Mouse (Mus musculus) liver, embryonic 15.5 days (tissue): ENCODE data around the gene Uvrag. TPM values are rescaled to one million over a fixed set of nuclear protein-coding genes. Genes with fewer than 3 reads are reported as not detected.

ENCODE experiments used
- ATAC-seq: fragments of 200-750 bp; cut with Nextera tagmentation; 2 replicates; pipeline ENCODE4 v1.8.0; 2017; ENCODE audit warnings: moderate number of reproducible peaks, mild to moderate bottlenecking, moderate library complexity; ENCODE audit not compliant: insufficient read depth
- H3K27ac ChIP-seq: fragments of 300-500 bp; sonication (generic); replicated peaks from 2 replicates; pipeline ENCODE4 v1.5.1; 2015; ENCODE audit warnings: mild to moderate bottlenecking, inconsistent platforms
- H3K27me3 ChIP-seq: fragments of 300-500 bp; sonication (generic); 2 replicates; pipeline ENCODE4 v1.6.1; 2015; ENCODE audit warnings: mild to moderate bottlenecking, inconsistent platforms
- H3K36me3 ChIP-seq: fragments of 300-500 bp; sonication (generic); replicated peaks from 2 replicates; pipeline ENCODE4 v1.6.1; 2015; ENCODE audit warnings: moderate library complexity, mild to moderate bottlenecking, inconsistent platforms
- H3K4me1 ChIP-seq: fragments of 300-500 bp; sonication (generic); replicated peaks from 2 replicates; pipeline ENCODE4 v1.6.1; 2015; ENCODE audit warnings: inconsistent platforms
- H3K4me2 ChIP-seq: fragments of 300-500 bp; sonication (generic); 2 replicates; pipeline ENCODE4 v1.6.1; 2015; ENCODE audit warnings: moderate library complexity, mild to moderate bottlenecking, inconsistent platforms
- H3K4me3 ChIP-seq: fragments of 300-500 bp; sonication (generic); replicated peaks from 2 replicates; pipeline ENCODE4 v1.5.1; 2015; ENCODE audit warnings: mild to moderate bottlenecking, inconsistent platforms
- H3K9ac ChIP-seq: fragments of 300-500 bp; sonication (generic); 2 replicates; pipeline ENCODE4 v1.6.1; 2015; ENCODE audit warnings: moderate library complexity, mild to moderate bottlenecking, inconsistent platforms
- H3K9me3 ChIP-seq: fragments of 300-500 bp; sonication (generic); replicated peaks from 2 replicates; pipeline ENCODE4 v1.6.1; 2016; ENCODE audit warnings: inconsistent platforms
- WGBS: fragments of 180-500 bp; shearing (Covaris S2); methylation state at CpG from one replicate; pipeline ENCODE4 v1.1.7; 2015; ENCODE audit warnings: mixed read lengths; ENCODE audit not compliant: insufficient replicate concordance; 5-methylcytosine and 5-hydroxymethylcytosine counted together
- polyA plus RNA-seq: library from polyadenylated mRNA; unstranded; fragments of >200 nt; fragmentation: Nextera tagmentation; extraction: Ambion mirVana; gene quantifications from 2 replicates; pipeline ENCODE4 v1.2.1, GENCODE M21; 2015

The Uvrag gene
- polyA plus RNA-seq, 1 experiment from 2014 or later: 8.3 TPM

- Histone ChIP-seq H3K4me2 (no peak overlapping the region), H3K27me3 (no peaks in the 10 kb centered on the region), H3K4me3 (no peak overlapping the region), H3K36me3 (no peaks in the 10 kb centered on the region), H3K27ac (no peak overlapping the region; the same call in 1 of the 2 replicates), H3K4me1 (0 out of 2 replicates have a peak, but pooled peaks cover 7% of the 10 kb centered on the region), H3K9ac (no peak overlapping the region), H3K9me3 (no peaks in the 10 kb centered on the region)
- WGBS: 78% methylated on average over 10 of the region's 10 CpGs
- ATAC-seq: peak; percentile 47
Observed at GRCm38 (mm10) chr7:98935193-98935592, 205.7 kb downstream of the Uvrag start.

GRCm38 (mm10) chr7:98928336-98929025 is 212.5 kb downstream of the Uvrag start:
- Histone ChIP-seq H3K27ac (no peak overlapping the region), H3K27me3 (no peaks in the 10 kb centered on the region), H3K4me1 (no peaks in the 10 kb centered on the region; the same call in 1 of the 2 replicates), H3K36me3 (no peaks in the 10 kb centered on the region), H3K4me3 (no peak overlapping the region), H3K9ac (no peak overlapping the region), H3K4me2 (no peak overlapping the region), H3K9me3 (no peaks in the 10 kb centered on the region)
- 71% methylated on average over 7 of the region's 7 CpGs for WGBS
- no peak for ATAC-seq

GRCm38 (mm10) chr7:98926906-98927528 is 213.9 kb downstream of the Uvrag start:
- Histone ChIP-seq H3K9me3 (no peaks in the 10 kb centered on the region), H3K4me2 (no peak overlapping the region), H3K9ac (no peak overlapping the region), H3K27ac (no peak overlapping the region), H3K36me3 (no peaks in the 10 kb centered on the region), H3K4me3 (no peak overlapping the region), H3K27me3 (no peaks in the 10 kb centered on the region), H3K4me1 (no peaks in the 10 kb centered on the region; the same call in 1 of the 2 replicates)
- no peak for ATAC-seq
- WGBS: 79% methylated on average over 10 of the region's 10 CpGs

GRCm38 (mm10) chr7:98924380-98924869 is 216.5 kb downstream of the Uvrag start:
- Histone ChIP-seq H3K36me3 (no peaks in the 10 kb centered on the region), H3K9me3 (no peaks in the 10 kb centered on the region), H3K4me1 (no peaks in the 10 kb centered on the region; the same call in 1 of the 2 replicates), H3K9ac (no peak overlapping the region), H3K27me3 (no peaks in the 10 kb centered on the region), H3K4me3 (no peak overlapping the region), H3K27ac (no peak overlapping the region), H3K4me2 (no peak overlapping the region)
- 70% methylated on average over 18 of the region's 18 CpGs for WGBS
- no peak for ATAC-seq

GRCm38 (mm10) chr7:98922984-98923383 is 218.0 kb downstream of the Uvrag start:
- Histone ChIP-seq H3K27ac (no peak overlapping the region), H3K4me3 (no peak overlapping the region), H3K36me3 (no peaks in the 10 kb centered on the region), H3K4me1 (no peaks in the 10 kb centered on the region; the same call in 1 of the 2 replicates), H3K27me3 (no peaks in the 10 kb centered on the region), H3K9me3 (no peaks in the 10 kb centered on the region), H3K9ac (no peak overlapping the region), H3K4me2 (no peak overlapping the region)
- 48% methylated on average over 5 of the region's 5 CpGs for WGBS
- no peak for ATAC-seq

- Histone ChIP-seq H3K9ac (no peak overlapping the region), H3K4me3 (no peak overlapping the region), H3K4me2 (no peak overlapping the region), H3K27me3 (no peaks in the 10 kb centered on the region), H3K9me3 (no peaks in the 10 kb centered on the region), H3K4me1 (no peaks in the 10 kb centered on the region), H3K36me3 (no peaks in the 10 kb centered on the region), H3K27ac (no peak overlapping the region)
- no peak for ATAC-seq
- 78% methylated on average over 5 of the region's 5 CpGs for WGBS
Observed at GRCm38 (mm10) chr7:98917407-98917806, 223.5 kb downstream of the Uvrag start.

GRCm38 (mm10) chr7:98916581-98916980 is 224.4 kb downstream of the Uvrag start:
- H3K4me2 ChIP-seq: no peak overlapping the region
- no peak overlapping the region for H3K9ac ChIP-seq
- no peaks in the 10 kb centered on the region for H3K27me3 ChIP-seq
- H3K9me3 ChIP-seq: no peaks in the 10 kb centered on the region
- no peak overlapping the region for H3K4me3 ChIP-seq
- H3K4me1 ChIP-seq: no peaks in the 10 kb centered on the region
- H3K27ac ChIP-seq: no peak overlapping the region
- no peaks in the 10 kb centered on the region for H3K36me3 ChIP-seq
- ATAC-seq: no peak
- WGBS: 72% methylated on average over 6 of the region's 6 CpGs

GRCm38 (mm10) chr7:98912953-98913360 is 228.0 kb downstream of the Uvrag start:
- Histone ChIP-seq H3K9ac (no peak overlapping the region), H3K9me3 (no peaks in the 10 kb centered on the region), H3K27me3 (no peaks in the 10 kb centered on the region), H3K4me3 (no peak overlapping the region), H3K27ac (no peak overlapping the region), H3K36me3 (no peaks in the 10 kb centered on the region), H3K4me1 (no peaks in the 10 kb centered on the region), H3K4me2 (no peak overlapping the region)
- no peak for ATAC-seq
- 47% methylated on average over 2 of the region's 2 CpGs for WGBS

- H3K4me3 ChIP-seq: no peak overlapping the region
- 67% methylated on average over 8 of the region's 8 CpGs for WGBS
- no peaks in the 10 kb centered on the region for H3K9me3 ChIP-seq
- H3K27me3 ChIP-seq: no peaks in the 10 kb centered on the region
- no peaks in the 10 kb centered on the region for H3K36me3 ChIP-seq
- no peak for ATAC-seq
- H3K9ac ChIP-seq: no peak overlapping the region
- peaks cover 3% of the 10 kb centered on the region; the same call in 1 of the 2 replicates for H3K4me1 ChIP-seq
- H3K4me2 ChIP-seq: no peak overlapping the region
- no peak overlapping the region for H3K27ac ChIP-seq
Observed at GRCm38 (mm10) chr7:98911276-98911675, 229.7 kb downstream of the Uvrag start.

- H3K36me3 ChIP-seq: no peaks in the 10 kb centered on the region
- 83% methylated on average over 11 of the region's 11 CpGs for WGBS
- no peak overlapping the region for H3K27ac ChIP-seq
- no peak overlapping the region for H3K4me3 ChIP-seq
- peaks cover 5% of the 10 kb centered on the region; the same call in 1 of the 2 replicates for H3K4me1 ChIP-seq
- no peaks in the 10 kb centered on the region for H3K27me3 ChIP-seq
- ATAC-seq: no peak
- H3K9ac ChIP-seq: no peak overlapping the region
- no peaks in the 10 kb centered on the region for H3K9me3 ChIP-seq
- no peak overlapping the region for H3K4me2 ChIP-seq
Observed at GRCm38 (mm10) chr7:98910712-98911111, 230.2 kb downstream of the Uvrag start.

GRCm38 (mm10) chr7:98910164-98910563 is 230.8 kb downstream of the Uvrag start:
- H3K9ac ChIP-seq: no peak overlapping the region
- H3K4me1 ChIP-seq: peaks cover 5% of the 10 kb centered on the region; the same call in 1 of the 2 replicates
- H3K36me3 ChIP-seq: no peaks in the 10 kb centered on the region
- H3K4me2 ChIP-seq: no peak overlapping the region
- 80% methylated on average over 11 of the region's 11 CpGs for WGBS
- no peaks in the 10 kb centered on the region for H3K27me3 ChIP-seq
- ATAC-seq: no peak
- H3K9me3 ChIP-seq: no peaks in the 10 kb centered on the region
- no peak overlapping the region for H3K4me3 ChIP-seq
- H3K27ac ChIP-seq: no peak overlapping the region
